Mouse (Mus musculus): ENCODE data around the gene Prrt2.

The Prrt2 gene

DNA sequence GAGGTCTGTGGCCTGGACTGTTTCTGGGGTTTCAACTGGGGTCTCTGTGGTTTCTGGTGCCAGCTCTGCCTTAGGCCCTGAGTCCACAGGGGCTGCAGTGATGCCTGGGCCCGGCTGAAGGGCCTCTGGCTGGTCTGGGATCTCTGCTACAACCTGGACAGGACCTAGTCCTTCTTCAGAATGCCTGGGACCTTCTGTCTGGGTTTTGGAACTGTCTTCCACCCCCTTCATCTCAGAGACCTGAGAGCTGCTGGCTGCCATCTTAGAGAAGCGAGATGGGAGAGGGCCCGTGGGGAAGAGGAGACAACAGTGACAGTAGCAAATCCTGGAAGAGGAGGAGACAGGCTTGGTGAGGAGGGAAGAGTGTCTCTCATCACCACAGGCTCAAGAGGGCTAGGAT, 980 bp downstream of the Prrt2 start:
- DNase-seq (ENCODE audit: low read depth, low spot score) = no peak

DNA sequence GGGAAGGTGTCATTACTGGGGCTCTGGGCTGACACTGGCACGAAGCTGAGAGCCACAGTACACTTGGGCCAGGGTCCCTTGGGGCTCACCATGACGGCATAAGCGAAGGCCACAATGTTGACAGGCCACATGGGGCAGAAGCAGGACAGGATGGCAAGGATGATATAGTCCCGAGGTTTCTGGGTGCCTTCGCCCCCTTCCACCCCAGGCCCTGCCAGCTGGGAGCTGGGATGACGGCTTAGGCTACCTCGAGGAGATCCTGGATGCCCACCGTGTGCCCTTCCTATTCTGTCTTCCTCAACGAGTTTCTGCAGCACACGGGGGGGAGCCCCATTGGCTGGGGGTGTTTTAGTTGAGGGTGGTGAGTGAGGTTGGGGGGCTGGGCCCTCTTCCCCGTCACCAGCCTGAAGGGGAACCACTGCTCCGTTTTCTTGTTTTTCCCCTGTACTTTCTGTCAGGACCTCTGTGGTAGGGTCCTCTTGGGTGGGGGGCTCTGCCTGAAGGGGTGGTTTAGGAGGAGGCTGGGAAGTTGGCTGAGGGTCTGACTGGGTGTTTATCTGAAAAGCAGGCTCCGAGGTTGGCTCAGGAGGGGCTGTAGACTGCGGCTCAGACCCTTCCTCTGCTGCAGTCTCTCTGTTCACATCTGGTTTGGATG, 1.6 kb downstream of the Prrt2 start:
- DNase-seq (ENCODE audit: low read depth, low spot score) = no peak

DNA sequence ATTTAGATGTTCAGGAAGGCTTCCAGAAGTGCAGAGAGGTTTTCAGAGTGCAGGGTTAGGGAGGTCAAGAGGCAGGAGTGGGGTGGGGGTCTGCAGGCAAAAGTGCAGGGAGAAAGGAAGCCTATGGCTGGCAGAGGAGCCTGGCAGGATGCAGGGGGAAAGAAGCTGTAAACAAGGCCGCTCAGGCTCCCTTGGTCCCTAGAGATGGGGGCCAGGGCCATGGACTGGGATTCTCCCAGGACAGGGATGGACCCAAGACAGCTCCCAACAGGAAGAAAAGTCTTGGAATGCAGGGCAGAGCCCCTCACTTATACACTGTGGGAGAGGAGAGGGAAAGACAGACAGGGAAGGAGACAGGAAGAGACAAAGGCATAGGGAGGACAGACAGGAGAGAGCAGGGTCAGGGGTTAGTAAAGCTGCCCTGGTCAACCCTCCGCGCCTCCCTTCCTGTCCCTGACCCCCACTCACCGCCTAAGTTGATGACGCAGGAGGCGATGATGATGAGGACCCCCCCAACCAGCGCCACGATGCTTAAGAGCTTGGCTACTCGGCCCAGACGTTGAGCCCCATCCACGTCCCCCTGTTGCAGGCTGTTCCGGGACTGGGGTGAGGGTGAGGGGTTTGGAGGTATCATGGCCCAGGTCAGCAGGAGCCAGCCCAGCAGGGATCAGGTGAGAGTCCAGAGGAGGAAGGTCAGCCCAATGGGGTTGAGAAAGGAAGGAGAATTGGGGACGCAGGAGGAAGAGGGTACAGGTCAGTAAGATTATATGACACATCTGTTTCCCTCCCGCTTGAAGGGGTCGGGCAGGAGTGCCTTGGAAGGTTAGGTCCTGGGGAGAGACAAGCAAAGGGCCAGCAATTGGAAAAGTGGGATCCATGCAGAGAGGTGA, 2.4 kb downstream of the Prrt2 start:
- no peak for DNase-seq (ENCODE audit: low read depth, low spot score)

DNA sequence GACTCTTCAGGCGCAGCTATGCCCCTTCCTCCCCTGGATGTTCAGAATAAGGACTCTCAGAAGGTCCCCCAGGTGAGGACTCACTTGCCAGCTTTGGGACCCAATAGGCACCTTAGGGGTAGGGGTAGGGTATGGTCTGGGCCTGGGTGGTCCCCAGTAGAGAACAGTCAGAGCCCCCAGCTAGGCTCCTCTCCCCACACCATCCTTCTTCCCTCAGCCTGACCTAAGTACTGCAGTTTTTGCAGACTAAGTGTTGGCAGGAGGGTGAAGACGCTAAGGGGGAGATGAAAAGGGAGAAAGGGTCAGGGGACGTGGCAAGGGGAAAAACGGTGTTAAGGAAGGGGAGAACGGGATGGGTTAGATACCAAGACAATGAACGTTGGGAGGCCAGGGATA, 3.1 kb downstream of the Prrt2 start:
- no peak for DNase-seq (ENCODE audit: low read depth, low spot score)

DNA sequence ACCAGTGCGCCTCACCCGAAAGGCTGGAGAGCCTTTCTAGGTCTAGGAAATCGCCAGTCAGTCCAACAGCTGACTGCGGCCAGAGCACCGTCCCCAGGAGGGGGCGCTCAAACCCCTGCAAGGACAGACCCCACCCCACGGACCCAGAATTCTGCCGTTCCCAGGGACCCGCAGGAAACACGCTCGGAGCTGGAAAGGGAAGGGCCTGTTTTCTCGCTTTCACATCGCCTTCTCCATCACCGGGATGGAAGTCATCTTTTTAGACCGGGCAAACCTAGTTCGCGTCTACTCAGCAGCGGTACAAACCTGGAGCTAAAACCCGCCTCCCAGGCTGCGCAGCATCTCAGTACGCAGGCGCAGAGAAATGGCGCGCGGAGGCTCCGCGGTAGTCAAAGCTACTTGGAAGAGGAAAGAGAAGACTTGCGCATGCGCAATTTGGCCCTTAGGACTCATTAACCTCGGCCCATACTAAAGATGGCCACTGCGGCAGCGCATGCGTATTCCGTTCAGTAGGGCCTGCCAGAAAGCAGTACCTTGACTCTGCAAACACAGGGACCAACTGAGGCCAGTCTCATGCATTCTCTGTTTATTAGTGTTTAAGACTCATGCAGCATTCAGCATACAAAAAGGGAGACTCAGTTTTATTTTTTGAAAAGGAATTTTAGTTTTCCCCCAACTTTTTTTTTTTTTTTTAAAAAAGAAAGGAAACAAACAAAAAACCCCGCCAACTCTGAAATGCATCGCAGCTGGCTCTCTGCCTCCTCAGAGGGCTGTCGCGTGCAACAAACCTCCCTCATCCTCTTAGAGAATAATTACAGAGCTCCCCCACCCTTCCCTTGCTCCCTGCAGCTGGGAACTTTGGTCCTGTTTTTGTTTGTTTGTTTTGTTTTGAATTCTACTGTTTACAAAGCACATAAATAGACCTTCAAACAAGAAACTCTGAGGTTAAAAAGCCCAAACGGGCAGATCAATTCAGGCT, 3.8 kb downstream of the Prrt2 start, which contains the start of gene Pagr1a:
Pagr1a (minus strand) TSS at position 382 of the 979 bp plus-strand sequence.
- DNase-seq (ENCODE audit: low read depth, low spot score) = peak; percentile 100

DNA sequence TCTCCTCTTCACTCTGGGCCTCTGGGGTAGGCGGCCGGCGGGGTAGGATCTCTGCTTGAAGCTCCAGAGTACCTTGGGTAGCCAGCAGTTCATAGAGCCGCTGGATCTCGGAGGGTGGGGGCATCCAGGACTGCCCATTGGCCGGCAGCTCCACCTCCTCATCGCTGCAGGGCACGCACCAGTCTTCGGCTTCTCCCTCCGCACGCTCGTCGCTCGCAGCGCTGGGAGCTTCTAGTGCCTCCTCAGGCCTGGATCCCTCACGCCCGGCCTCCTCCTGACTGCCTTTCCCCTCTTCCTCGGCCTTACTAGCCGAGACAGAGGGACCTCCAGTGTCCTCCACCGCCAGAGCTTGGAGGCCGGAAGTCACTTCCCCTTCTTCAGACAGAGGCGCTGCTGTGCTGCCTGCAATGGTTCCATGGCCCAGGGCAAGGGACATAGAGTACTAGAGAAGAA, 4.5 kb downstream of the Prrt2 start:
- no peak for DNase-seq (ENCODE audit: low read depth, low spot score)

GRCm38 (mm10) chr7:127016481-127016485, 4.7 kb downstream of the Prrt2 start, which contains the start of gene Pagr1b:
Gene Pagr1b, minus strand, starts transcription at chr7:127016484.
- DNase-seq (ENCODE audit: low read depth, low spot score) = no peak

DNA sequence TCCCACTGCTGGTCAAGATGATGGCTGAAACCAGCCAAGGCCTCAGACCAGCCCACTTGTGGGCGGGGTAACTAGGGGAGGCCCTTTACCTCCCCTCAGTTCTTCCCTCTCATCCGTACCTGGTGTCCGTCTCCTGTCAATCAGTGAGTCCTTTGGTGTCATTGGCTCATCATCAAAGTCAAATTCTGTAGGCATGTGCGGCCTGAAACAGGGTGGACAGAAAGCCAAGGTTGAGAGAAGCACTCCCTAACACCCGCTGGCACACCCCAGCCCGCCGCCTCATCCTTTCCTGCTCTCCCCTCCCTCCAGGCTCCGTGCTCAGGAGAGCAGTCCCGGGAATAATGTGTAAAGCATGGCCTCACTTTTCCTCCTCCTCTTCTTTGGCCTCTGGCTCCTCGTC, 4.9 kb downstream of the Prrt2 start:
- DNase-seq (ENCODE audit: low read depth, low spot score) = no peak

DNA sequence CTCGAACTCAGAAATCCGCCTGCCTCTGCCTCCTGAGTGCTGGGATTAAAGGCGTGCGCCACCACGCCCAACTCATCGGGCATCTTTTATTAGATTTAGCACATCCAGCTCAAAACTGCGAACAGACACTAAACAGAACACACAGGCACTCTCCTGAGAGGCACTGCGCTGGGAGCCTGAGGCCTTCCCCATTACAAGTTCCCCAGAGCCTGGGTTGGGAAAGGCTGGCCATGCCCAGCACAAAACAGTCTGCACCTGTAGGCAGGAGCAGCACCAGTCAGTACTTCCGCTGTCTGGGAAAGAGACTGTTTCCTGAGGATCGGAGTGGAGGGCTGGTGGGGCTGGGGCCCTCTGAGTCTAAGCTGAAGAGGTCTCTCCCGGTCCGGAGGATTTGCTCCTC, 6.0 kb downstream of the Prrt2 start:
- no peak for DNase-seq (ENCODE audit: low read depth, low spot score)

- DNase-seq (ENCODE audit: low read depth, low spot score) = no peak
These were observed 6.7 kb downstream of the Prrt2 start, which contains the start of gene Mvp for GRCm38 (mm10) chr7:127014320-127014719. Gene Mvp, minus strand, starts transcription at chr7:127014621.

GRCm38 (mm10) chr7:127013385-127013784, 7.6 kb downstream of the Prrt2 start:
- no peak for DNase-seq (ENCODE audit: low read depth, low spot score)

DNA sequence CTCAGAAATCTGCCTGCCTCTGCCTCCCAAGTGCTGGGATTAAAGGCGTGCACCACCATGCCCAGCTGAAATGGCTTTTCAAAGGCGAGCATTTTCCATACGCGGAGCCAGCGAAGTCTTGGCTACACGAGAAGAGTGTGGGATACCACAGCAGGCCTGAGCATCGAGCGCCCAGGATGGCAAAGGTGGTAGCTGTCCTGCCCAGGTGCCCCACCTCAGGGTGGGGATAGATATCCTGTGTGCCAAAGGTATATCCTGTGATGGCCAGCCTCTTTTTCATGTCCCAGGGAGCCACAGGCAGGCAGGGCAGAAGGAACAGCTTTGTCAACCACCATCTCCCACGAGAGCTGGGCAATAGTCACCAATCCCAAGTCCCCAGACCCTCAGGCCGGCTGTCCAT, 8.2 kb downstream of the Prrt2 start:
- DNase-seq (ENCODE audit: low read depth, low spot score) = no peak

DNA sequence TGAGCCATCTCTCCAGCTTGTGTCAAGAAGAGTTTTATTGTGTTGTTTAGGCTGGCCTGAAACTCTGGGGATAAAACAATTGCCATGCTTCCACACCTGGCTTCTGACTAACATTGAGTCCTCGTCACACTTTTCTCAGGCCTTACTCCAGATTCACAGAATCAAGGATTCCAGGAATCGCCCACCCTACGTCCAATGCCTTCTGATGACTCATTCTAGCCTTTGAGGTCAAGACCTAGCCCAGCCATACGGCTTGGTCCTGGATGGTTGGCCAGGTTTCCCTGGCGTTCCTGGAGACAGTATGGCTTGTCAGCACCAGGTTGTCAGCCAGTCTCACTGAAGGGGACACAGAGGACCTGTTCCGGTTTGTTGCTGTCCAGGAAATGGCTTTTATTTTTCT, 8.6 kb downstream of the Prrt2 start:
- no peak for DNase-seq (ENCODE audit: low read depth, low spot score)

DNA sequence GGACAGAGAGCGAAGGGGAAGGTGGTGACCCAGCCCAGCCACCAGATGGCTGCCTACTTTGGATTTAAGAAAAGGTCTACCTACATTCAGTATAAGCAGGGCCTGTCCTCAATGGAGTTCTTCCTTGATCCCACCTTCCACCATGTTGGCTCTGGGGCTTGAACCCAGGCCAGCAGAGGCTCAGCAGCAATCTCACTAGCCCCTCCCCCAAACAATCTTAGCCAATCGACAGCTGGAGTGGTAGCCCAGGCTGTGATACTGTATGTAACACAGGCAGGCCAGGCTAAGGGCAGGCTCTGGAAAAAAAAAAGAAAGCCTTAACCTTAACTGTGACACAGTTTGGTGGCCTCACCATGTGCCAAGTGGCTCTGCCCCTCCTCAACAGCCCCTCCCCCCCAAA, 9.3 kb downstream of the Prrt2 start:
- no peak for DNase-seq (ENCODE audit: low read depth, low spot score)

GRCm38 (mm10) chr7:127011051-127011450, 10.0 kb downstream of the Prrt2 start:
- DNase-seq (ENCODE audit: low read depth, low spot score) = no peak

DNA sequence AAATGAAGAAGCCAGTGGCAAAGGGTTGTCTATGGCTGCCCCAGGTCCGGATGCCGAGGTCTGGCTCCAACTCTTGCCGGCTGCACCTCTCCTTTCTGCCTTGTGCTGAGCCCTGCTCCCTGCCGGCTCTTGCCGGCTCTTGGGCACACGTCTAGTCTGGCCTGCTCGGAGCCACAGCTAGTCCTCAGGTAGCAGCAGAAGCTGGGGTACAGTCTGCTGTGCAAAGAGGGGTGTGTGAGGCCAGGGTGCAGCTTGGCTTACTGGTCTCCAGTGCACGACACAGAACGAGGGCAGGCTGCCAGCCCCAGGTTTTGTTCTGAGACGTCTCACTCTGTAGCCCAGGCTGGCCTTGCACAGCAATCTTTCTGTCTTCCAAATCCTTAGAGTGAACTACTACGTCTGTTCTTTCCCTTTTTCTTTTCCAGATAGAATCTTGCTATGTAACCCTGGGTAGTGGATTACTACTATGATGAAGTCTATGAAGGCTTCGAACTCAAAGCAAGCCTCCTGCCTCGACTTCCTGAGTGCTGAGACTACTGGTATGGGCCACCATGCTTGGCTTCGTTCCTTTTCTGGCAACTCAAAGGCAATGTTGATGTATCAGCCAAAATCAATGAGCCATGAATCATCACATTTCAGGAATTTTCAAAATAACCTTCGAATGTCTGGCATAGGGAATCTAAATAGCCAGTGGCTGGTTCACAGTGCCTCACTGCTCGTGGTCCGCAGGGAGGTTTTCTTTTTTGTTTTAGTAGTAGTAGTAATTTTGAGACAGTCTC, 11.5 kb downstream of the Prrt2 start:
- no peak for DNase-seq (ENCODE audit: low read depth, low spot score)

- DNase-seq (ENCODE audit: low read depth, low spot score) = no peak
These were observed 12.6 kb downstream of the Prrt2 start for GRCm38 (mm10) chr7:127008239-127009019.

- no peak for DNase-seq (ENCODE audit: low read depth, low spot score)
These were observed 13.5 kb downstream of the Prrt2 start for GRCm38 (mm10) chr7:127007313-127008024.

DNA sequence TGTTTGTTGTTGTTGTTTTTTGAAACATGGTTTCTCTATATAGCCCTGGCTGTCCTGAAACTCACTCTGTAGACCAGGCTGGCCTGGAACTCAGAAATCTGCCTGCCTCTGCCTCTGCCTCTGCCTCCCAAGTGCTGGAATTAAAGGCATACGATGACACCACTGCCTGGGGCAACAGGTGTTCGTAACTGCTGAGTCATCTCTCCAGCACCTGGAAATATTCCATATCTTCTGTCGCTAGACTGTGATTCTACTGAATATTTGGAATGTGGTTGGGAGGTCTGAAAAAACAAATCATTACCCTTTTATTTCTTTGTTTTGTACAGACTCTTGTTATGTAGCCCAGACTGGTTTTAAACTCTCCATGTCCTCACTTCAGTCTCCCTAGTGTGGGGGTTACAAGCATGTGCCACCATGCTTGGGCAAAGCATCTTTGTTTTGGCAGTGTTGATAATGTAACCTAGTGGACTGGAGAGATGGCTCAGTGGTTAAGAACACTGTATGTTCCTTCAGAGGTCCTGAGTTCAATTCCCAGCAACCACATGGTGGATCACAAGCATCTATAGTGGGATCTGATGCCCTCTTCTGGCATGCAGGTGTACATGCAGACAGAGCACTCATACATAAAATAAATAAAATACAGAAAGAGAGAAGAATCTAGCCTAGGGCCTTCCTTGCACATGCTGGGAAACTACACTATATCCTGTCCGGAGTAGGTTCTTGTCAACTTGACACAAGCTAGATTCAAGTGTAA, 16.7 kb downstream of the Prrt2 start:
- no peak for DNase-seq (ENCODE audit: low read depth, low spot score)

All from mesoderm, embryonic 11.5 days (tissue).